Mouse (Mus musculus): ENCODE results near the gene Smdt1. TPM values are rescaled to one million over a fixed set of nuclear protein-coding genes. Genes with fewer than 3 reads are reported as not detected.

Smdt1 gene
- 299 and 309 TPM in 2 replicates for polyA plus RNA-seq (2016; fragmentation: Nextera tagmentation; extraction: Ambion mirVana)

DNA sequence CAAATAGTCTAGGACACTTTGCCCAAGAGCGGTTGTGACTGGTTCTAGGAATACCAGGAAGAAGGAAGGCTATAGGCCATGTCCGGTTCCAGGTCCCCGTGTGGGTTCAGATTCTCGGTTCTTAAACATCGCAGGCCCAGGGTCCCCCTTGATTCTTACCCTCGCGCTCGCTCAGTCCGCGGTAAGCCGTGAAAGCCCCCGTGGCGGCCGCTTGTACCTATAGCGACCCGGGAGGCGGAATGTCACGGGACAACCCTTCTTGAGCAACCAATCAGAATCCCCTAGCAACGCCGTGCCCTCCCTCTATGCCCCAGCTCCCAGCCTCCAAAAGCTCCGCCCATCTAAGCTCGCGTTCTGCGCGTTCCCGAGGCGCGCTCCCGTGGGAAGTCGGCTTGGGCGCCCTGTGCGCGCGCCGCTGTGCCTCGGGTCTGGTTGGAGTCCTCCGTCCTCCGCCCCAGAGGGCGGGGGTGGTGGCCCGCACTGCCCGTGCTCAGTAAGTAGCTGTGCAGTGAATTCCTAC is at the start of gene Smdt1, which contains the start of the genes Naga and Pheta2:
Gene Smdt1 (plus strand): TSS at position 367 of the 520 bp plus-strand sequence.
Gene Naga (minus strand): TSS at position 333 of the 520 bp plus-strand sequence.
Gene Pheta2 (plus strand): TSS at position 350 of the 520 bp plus-strand sequence.
- peak within 1 kb of the TSS; percentile 73 for H3K9ac ChIP-seq
- H3K36me3 ChIP-seq, result peaks cover 34% of the 10 kb centered on the region
- peak within 1 kb of the TSS; percentile 71 for H3K27ac ChIP-seq (ENCODE audit: poor library complexity, severe bottlenecking)
- peak within 1 kb of the TSS; percentile 67 for H3K4me3 ChIP-seq
- no peaks in the 10 kb centered on the region for H3K9me3 ChIP-seq (replicated peaks)
- peaks cover 41% of the 10 kb centered on the region for H3K4me1 ChIP-seq (replicated peaks)
- peak; percentile 89 for ATAC-seq (ENCODE audit: insufficient number of reproducible peaks, low FRiP score)
- H3K27me3 ChIP-seq (replicated peaks), result no peaks in the 10 kb centered on the region
- H3K4me2 ChIP-seq, result peak within 1 kb of the TSS; percentile 73
- WGBS, result under 1% methylated on average over 41 of the region's 41 CpGs

DNA sequence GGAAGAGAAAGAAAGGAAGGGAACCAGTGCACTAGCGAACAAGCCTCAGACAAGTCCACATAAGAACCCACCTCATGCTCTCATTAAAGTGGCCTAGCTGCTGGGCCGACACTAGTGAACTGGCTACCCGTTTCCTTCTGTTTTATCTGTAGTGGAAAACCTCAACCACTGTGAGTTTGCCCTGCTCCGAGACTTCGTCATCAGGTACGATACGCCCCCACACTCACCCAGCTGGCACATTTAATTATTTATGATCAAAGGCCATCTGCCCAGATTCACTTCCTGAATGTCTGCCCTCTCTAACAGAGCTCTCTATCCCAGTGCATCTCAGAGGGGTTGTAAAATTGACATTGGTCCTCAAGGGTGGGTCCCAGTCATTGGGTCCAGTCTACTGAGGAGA is 48.5 kb upstream of the Smdt1 start:
- Histone ChIP-seq H3K27ac (ENCODE audit: poor library complexity, severe bottlenecking) (no peak overlapping the region), H3K4me2 (no peak overlapping the region), H3K9ac (no peak overlapping the region), H3K4me1 (replicated peaks) (peaks cover 15% of the 10 kb centered on the region), H3K4me3 (no peak overlapping the region), H3K9me3 (replicated peaks) (no peaks in the 10 kb centered on the region), H3K36me3 (no peaks in the 10 kb centered on the region), H3K27me3 (replicated peaks) (no peaks in the 10 kb centered on the region)
- ATAC-seq (ENCODE audit: insufficient number of reproducible peaks, low FRiP score), result no peak
- 88% methylated on average over 7 of the region's 7 CpGs for WGBS

- Histone ChIP-seq H3K4me3 (peak overlapping the region; percentile 8; the same call in 1 of the 2 replicates), H3K4me1 (replicated peaks) (peaks cover 15% of the 10 kb centered on the region), H3K9me3 (replicated peaks) (no peaks in the 10 kb centered on the region), H3K36me3 (no peaks in the 10 kb centered on the region), H3K9ac (0 out of 2 replicates have a peak overlapping the region, but pooled peaks have one; percentile 1), H3K4me2 (peak overlapping the region; percentile 51), H3K27me3 (replicated peaks) (no peaks in the 10 kb centered on the region), H3K27ac (ENCODE audit: poor library complexity, severe bottlenecking) (no peak overlapping the region)
- no peak; the same call in 1 of the 2 replicates for ATAC-seq (ENCODE audit: insufficient number of reproducible peaks, low FRiP score)
- WGBS, result 24% methylated on average over 5 of the region's 5 CpGs
Measured at GRCm38 (mm10) chr15:82292851-82293250, 45.9 kb upstream of the Smdt1 start.

DNA sequence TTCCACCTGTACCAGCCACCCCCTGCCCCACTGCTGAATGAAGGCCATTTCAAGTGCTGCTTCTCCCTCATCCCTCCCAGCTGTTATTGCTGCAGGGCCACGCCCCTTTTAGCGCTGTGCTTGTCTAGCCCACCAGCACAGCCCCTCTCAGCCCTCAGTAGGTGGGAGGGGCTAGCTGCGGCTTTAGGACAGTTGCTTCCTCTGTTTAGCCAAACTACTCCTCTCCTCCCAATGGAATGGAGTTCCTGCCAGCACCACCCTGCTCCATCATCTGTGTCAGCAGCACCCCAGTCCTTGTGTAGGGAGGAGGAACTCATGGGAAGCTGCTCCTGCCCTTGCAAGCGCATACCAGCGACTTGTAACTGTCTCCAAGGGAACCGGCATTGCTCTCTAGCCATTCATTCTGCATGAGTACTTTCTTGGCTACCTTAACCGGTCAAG is 45.5 kb upstream of the Smdt1 start:
- Histone ChIP-seq H3K9me3 (replicated peaks) (no peaks in the 10 kb centered on the region), H3K27ac (ENCODE audit: poor library complexity, severe bottlenecking) (no peak overlapping the region), H3K27me3 (replicated peaks) (no peaks in the 10 kb centered on the region), H3K4me2 (peak overlapping the region; percentile 51), H3K9ac (peak overlapping the region; percentile 1; the same call in 1 of the 2 replicates), H3K4me3 (peak overlapping the region; percentile 8), H3K36me3 (no peaks in the 10 kb centered on the region), H3K4me1 (replicated peaks) (peaks cover 15% of the 10 kb centered on the region)
- ATAC-seq (ENCODE audit: insufficient number of reproducible peaks, low FRiP score), result no peak
- 15% methylated on average over 7 of the region's 7 CpGs for WGBS

- peaks cover 4% of the 10 kb centered on the region for H3K27me3 ChIP-seq (replicated peaks)
- ATAC-seq (ENCODE audit: insufficient number of reproducible peaks, low FRiP score), result peak; percentile 33; the same call in 1 of the 2 replicates
- H3K4me2 ChIP-seq, result no peak overlapping the region
- H3K27ac ChIP-seq (ENCODE audit: poor library complexity, severe bottlenecking), result no peak overlapping the region
- H3K4me1 ChIP-seq (replicated peaks), result peaks cover 20% of the 10 kb centered on the region
- H3K9ac ChIP-seq, result no peak overlapping the region
- 52% methylated on average over 8 of the region's 8 CpGs for WGBS
- H3K9me3 ChIP-seq (replicated peaks), result no peaks in the 10 kb centered on the region
- H3K4me3 ChIP-seq, result no peak overlapping the region
- no peaks in the 10 kb centered on the region for H3K36me3 ChIP-seq
Measured at GRCm38 (mm10) chr15:82294059-82294458, 44.7 kb upstream of the Smdt1 start.

DNA sequence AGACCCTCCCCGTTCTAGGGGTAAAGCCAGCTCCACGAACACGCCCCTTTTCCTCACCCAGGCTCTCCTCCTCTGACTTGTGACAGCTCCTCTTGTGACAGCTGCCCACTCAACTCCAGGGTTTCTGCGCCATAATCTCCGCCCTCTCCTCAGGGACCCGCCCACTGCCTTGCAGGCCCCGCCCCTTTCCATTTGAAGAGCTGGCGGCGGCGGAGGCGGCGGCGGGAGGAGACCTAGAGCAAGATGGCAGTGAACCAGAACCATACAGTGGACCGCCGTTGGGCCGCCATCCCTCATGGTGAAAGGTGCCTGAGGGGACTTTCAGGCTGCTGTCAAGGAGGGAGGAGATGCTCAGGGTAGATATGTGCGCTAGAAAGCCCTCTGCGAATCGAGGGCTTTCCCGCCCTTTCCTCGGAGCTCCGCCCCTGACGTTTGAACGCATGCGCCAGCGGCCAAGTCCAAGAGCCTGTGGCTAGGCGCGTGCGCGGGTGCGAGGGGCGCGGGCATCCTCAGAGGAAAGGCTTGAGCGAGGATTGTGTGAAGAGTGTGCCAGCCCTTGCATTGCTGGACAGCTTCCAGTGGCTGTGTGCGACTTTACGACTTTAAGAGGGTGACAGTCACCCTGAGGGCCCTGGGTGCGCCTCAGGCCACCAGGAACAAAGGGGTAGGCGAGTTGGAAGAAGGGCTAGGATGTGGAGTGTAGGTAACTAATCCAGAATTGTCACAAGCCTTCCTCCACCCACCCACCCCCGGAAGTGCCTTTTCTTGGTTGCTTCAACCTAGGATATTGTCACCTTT is 39.8 kb upstream of the Smdt1 start, which contains the start of gene Wbp2nl:
Gene Wbp2nl (plus strand): TSS at position 191 of the 798 bp plus-strand sequence.
- Histone ChIP-seq H3K4me1 (replicated peaks) (peaks cover 13% of the 10 kb centered on the region; the same call in 1 of the 2 replicates), H3K36me3 (no peaks in the 10 kb centered on the region), H3K4me2 (peak within 1 kb of the TSS; percentile 46), H3K9me3 (replicated peaks) (no peaks in the 10 kb centered on the region), H3K27ac (ENCODE audit: poor library complexity, severe bottlenecking) (no peak within 1 kb of the TSS), H3K4me3 (no peak within 1 kb of the TSS), H3K27me3 (replicated peaks) (peaks cover 4% of the 10 kb centered on the region), H3K9ac (no peak within 1 kb of the TSS)
- ATAC-seq (ENCODE audit: insufficient number of reproducible peaks, low FRiP score), result peak; percentile 69
- WGBS, result 45% methylated on average over 39 of the region's 39 CpGs

DNA sequence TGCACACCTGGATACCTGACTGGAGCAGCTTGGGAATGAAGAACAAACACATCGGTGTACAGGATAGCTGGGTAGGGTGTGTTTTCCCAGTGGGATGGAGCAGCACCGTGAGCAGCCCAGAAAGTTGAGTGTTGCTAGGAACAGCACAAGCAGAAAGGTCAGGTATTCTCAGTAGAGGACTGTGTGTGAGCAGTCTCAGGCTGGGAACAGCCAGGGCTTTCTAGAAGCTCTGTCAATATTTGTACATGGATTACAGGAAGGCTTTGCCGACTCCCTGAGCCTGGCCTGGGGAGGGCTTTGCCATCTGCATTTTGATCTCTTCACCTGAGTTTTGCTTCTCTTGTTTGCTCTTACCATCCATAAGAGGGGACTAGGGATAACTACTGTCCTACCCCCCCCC is 31.7 kb upstream of the Smdt1 start:
- Histone ChIP-seq H3K4me1 (replicated peaks) (no peaks in the 10 kb centered on the region), H3K27me3 (replicated peaks) (0 out of 2 replicates have a peak, but pooled peaks cover 4% of the 10 kb centered on the region), H3K4me2 (no peak overlapping the region), H3K36me3 (no peaks in the 10 kb centered on the region), H3K4me3 (no peak overlapping the region), H3K27ac (ENCODE audit: poor library complexity, severe bottlenecking) (no peak overlapping the region), H3K9me3 (replicated peaks) (no peaks in the 10 kb centered on the region), H3K9ac (no peak overlapping the region)
- no peak for ATAC-seq (ENCODE audit: insufficient number of reproducible peaks, low FRiP score)
- 75% methylated on average over 3 of the region's 3 CpGs for WGBS

DNA sequence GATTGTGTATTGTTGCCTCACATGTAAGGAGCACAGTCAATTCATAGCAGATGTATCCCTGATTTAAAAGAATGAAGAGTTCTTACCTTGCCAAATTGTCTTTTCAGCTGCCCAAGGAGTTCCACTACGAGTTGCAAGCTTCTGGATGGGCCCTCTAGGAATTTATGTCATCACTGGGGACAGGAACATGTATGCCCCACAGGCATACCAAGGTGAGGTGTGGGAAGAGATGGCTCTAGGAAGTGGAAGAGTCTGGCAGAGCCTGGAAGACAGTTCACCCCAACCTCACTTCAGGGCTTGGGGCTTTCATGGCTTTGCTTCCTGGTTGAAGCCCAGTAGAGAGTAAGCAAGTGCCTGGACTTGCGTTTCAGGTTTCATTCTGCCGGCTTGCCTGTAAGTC is 30.3 kb upstream of the Smdt1 start:
- 81% methylated on average over 3 of the region's 3 CpGs for WGBS
- no peaks in the 10 kb centered on the region for H3K4me1 ChIP-seq (replicated peaks)
- no peaks in the 10 kb centered on the region for H3K9me3 ChIP-seq (replicated peaks)
- H3K9ac ChIP-seq, result no peak overlapping the region
- 0 out of 2 replicates have a peak, but pooled peaks cover 4% of the 10 kb centered on the region for H3K27me3 ChIP-seq (replicated peaks)
- H3K27ac ChIP-seq (ENCODE audit: poor library complexity, severe bottlenecking), result no peak overlapping the region
- H3K36me3 ChIP-seq, result no peaks in the 10 kb centered on the region
- ATAC-seq (ENCODE audit: insufficient number of reproducible peaks, low FRiP score), result no peak
- no peak overlapping the region for H3K4me2 ChIP-seq
- H3K4me3 ChIP-seq, result no peak overlapping the region

DNA sequence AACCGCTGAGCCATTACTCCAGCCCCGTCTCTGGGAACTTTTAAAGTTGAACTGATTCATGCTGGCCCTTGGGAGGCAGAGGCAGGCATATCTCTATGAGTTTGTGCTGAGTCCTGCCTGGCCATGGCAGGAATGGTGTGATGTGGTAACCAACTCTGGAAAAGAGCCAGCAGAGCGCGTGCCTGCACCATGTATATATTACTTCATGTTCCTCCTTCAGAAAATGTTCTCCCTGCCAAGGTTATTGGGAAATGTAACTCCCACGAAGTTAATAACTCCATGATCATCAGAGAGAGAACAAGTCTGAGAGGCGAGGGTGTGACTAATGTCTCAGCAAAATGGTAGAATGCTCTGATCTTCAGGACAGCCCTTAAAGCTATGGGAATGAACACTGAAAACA is 20.9 kb upstream of the Smdt1 start:
- 85% methylated on average over 6 of the region's 6 CpGs for WGBS
- Histone ChIP-seq H3K9ac (no peak overlapping the region), H3K27me3 (replicated peaks) (0 out of 2 replicates have a peak, but pooled peaks cover 1% of the 10 kb centered on the region), H3K9me3 (replicated peaks) (no peaks in the 10 kb centered on the region; the same call in 1 of the 2 replicates), H3K36me3 (no peaks in the 10 kb centered on the region), H3K4me3 (no peak overlapping the region), H3K4me2 (no peak overlapping the region), H3K27ac (ENCODE audit: poor library complexity, severe bottlenecking) (no peak overlapping the region), H3K4me1 (replicated peaks) (no peaks in the 10 kb centered on the region)
- no peak for ATAC-seq (ENCODE audit: insufficient number of reproducible peaks, low FRiP score)

- Histone ChIP-seq H3K9ac (no peak overlapping the region), H3K4me1 (replicated peaks) (no peaks in the 10 kb centered on the region), H3K27ac (ENCODE audit: poor library complexity, severe bottlenecking) (no peak overlapping the region), H3K4me2 (no peak overlapping the region), H3K36me3 (no peaks in the 10 kb centered on the region), H3K4me3 (no peak overlapping the region), H3K9me3 (replicated peaks) (no peaks in the 10 kb centered on the region; the same call in 1 of the 2 replicates), H3K27me3 (replicated peaks) (0 out of 2 replicates have a peak, but pooled peaks cover 11% of the 10 kb centered on the region)
- ATAC-seq (ENCODE audit: insufficient number of reproducible peaks, low FRiP score), result no peak
- WGBS, result 57% methylated on average over 1 of the region's 1 CpGs
Measured at GRCm38 (mm10) chr15:82319613-82320012, 19.1 kb upstream of the Smdt1 start.

DNA sequence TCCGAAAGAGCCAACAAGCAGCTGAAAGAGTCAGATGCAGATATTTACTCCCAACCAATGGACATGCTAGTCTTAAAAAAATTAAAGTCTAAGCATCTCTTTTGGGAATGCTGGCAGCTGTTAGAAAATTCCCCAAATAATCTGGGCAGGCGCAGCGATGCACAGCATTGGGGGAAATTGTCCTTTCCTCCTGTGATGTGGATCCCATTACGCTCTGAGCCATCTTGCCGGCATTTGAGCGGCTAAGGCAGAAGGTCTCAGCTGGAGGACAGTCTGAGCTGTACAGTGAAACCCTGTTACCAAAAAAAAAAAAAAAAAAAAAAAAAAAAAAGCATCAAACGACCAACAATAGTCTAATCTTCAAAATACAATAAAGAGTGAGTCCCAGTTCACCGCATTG is 16.6 kb upstream of the Smdt1 start:
- no peak for ATAC-seq (ENCODE audit: insufficient number of reproducible peaks, low FRiP score)
- Histone ChIP-seq H3K36me3 (no peaks in the 10 kb centered on the region), H3K4me3 (no peak overlapping the region), H3K27me3 (replicated peaks) (0 out of 2 replicates have a peak, but pooled peaks cover 11% of the 10 kb centered on the region), H3K9me3 (replicated peaks) (no peaks in the 10 kb centered on the region; the same call in 1 of the 2 replicates), H3K9ac (no peak overlapping the region), H3K4me1 (replicated peaks) (no peaks in the 10 kb centered on the region), H3K4me2 (no peak overlapping the region), H3K27ac (ENCODE audit: poor library complexity, severe bottlenecking) (no peak overlapping the region)
- 79% methylated on average over 8 of the region's 8 CpGs for WGBS
